Mouse (Mus musculus) Patski (cell line): Measurements from ENCODE around the gene Ubtd2. TPM values are rescaled to one million over a fixed set of nuclear protein-coding genes. Genes with fewer than 3 reads are reported as not detected.

Source experiments
- ATAC-seq: fragments of 100-300 bp; one replicate; pipeline ENCODE4 v1.8.0; 2021
- CTCF ChIA-PET: fragments of 350-600 bp; sonication (Branson Sonifier 250); formaldehyde crosslinking; loops from one replicate; lab custom pipeline; 2022; ENCODE audit warnings: inconsistent platforms; lab: Charles Lee
- POLR2A ChIA-PET: fragments of 350-600 bp; sonication (Branson Sonifier 250); formaldehyde crosslinking; loops from one replicate; lab custom pipeline; 2022; ENCODE audit warnings: antibody characterized with exemption, inconsistent platforms; lab: Charles Lee
- DNase-seq: peaks from one replicate; pipeline ENCODE4 v3.0.0-alpha.2; 2011; ENCODE audit warnings: low read depth, low spot score
- H3K27me3 ChIP-seq: fragments of 371-371 bp; one replicate; pipeline ENCODE4 v1.5.1; 2021
- CTCF ChIP-seq: fragments of 100-300 bp; IDR thresholded peaks from one replicate; pipeline ENCODE4 v1.5.1; 2021
- in situ Hi-C: fragments of 300-500 bp; cut with MboI; formaldehyde crosslinking; loops from 3 replicates; pipeline ENCODE4 v1.11.1; 2018; ENCODE audit warnings: low pct_unique_long_range_greater_than_20kb, mixed read lengths
- polyA plus RNA-seq: library from polyadenylated mRNA; unstranded; gene quantifications from one replicate; pipeline ENCODE4 v1.2.3, GENCODE M21; 2021

Gene Ubtd2
- polyA plus RNA-seq, 1 experiment from 2014 or later = 22.4 TPM

DNA sequence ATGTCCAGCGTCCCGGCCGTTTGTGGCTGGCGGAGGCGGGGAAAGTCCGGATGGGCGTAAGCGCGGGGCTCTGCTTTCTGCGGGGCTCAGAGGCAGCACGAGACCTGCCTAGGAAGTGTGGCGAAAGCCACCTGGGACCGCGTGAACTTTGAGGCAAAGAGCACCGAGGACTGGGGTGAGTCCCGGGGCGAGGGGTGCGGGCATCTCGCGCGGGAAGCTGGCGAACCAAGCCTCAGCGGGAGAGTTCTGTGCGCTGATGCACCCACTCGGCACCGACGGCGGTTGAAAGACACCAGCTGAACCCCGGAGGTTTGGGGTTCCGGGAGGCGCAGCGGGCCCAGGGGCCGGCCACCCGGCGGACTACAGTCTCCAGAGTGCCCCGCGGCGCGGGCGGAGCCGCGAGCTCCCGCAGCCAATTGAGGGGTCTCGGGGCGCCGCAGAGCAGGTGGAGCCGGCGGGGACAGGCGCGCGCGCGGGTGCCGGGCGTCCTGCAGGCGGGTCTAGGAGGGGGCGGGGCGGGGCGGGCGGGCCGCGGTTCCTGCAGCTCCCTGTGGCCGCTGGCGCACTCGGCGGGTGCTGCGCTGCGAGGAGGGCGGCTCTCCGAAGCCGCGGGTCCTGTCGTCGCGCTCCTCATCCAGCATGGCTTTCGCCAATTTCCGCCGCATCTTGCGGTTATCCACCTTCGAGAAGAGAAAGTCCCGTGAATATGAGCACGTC is 77.8 kb downstream of the Ubtd2 start, which contains the start of gene Stk10:
Gene Stk10, plus strand, starts transcription at position 541 of the 717 bp plus-strand sequence.
- DNase-seq (no peak), ATAC-seq (peak; percentile 91)
- H3K27me3 ChIP-seq = no peaks in the 10 kb centered on the region
- ChIA-PET POLR2A (interaction anchor here (0.7 to 2.1 kb wide), 4 partner anchors 9 to 119 kb away, joined by 3 to 10 read pairs (median 4); no protein-coding TSS in a partner anchor), CTCF (interaction anchor here (0.8 to 1.2 kb wide), 2 partner anchors 51 to 83 kb away, joined by 3 read pairs; no protein-coding TSS in a partner anchor)
- no peak for TF ChIP-seq CTCF
- in situ Hi-C loops = no loop called here

GRCm38 (mm10) chr11:32533482-32534261 is 78.5 kb downstream of the Ubtd2 start:
- CTCF ChIA-PET = interaction anchor here (1.0 to 1.3 kb wide), 3 partner anchors 50 to 83 kb away, joined by 3 read pairs; no protein-coding TSS in a partner anchor
- DNase-seq (no peak), ATAC-seq (peak; percentile 44)
- no peaks in the 10 kb centered on the region for H3K27me3 ChIP-seq
- in situ Hi-C loops = no loop called here
- POLR2A ChIA-PET = interaction anchor here (0.8 to 2.1 kb wide), 4 partner anchors 10 to 120 kb away, joined by 3 to 10 read pairs (median 3); no protein-coding TSS in a partner anchor
- TF ChIP-seq CTCF = no peak

GRCm38 (mm10) chr11:32534453-32535075 is 79.4 kb downstream of the Ubtd2 start:
- POLR2A ChIA-PET = interaction anchor here (1.0 to 2.1 kb wide), 2 partner anchors 17 to 37 kb away, joined by 3 to 10 read pairs; no protein-coding TSS in a partner anchor
- DNase-seq = no peak
- no peak for TF ChIP-seq CTCF
- no peaks in the 10 kb centered on the region for H3K27me3 ChIP-seq
- no peak for ATAC-seq
- CTCF ChIA-PET = interaction anchor here (1.0 to 1.3 kb wide), 3 partner anchors 53 to 84 kb away, joined by 3 read pairs; no protein-coding TSS in a partner anchor
- in situ Hi-C loops = loop anchor here (5.0 kb wide), 1 partner anchor 53 kb away; no protein-coding TSS in a partner anchor

- DNase-seq = no peak
- CTCF ChIA-PET = interaction anchor here (0.9 to 1.0 kb wide), 2 partner anchors 9 to 73 kb away, joined by 3 read pairs; no protein-coding TSS in a partner anchor
- no peak for TF ChIP-seq CTCF
- POLR2A ChIA-PET = no interaction called here
- H3K27me3 ChIP-seq = no peaks in the 10 kb centered on the region
- in situ Hi-C loops = loop anchor here (5.0 kb wide), 1 partner anchor 52 kb away; no protein-coding TSS in a partner anchor
- ATAC-seq = no peak
These were observed 80.5 kb downstream of the Ubtd2 start for GRCm38 (mm10) chr11:32535646-32536045.

DNA sequence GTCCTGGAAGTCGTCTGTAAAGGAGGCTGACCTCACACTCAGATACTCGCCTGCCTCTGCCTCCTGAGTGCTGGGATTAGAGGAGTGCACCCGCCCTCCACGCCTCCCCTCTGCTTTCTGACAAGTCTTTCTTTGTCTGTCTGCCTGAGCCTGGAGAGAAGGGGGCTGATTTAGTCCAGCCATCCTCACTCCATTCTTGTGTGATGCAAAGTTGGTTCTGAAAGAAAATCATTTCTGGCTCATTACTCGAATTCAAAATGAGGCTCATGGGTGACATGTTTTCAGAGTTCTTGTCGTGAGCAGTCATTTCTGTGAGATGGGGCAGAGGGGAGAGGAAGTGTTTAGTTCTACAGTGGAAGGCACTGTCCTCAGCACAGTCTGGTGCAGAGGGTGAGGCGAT is 81.8 kb downstream of the Ubtd2 start:
- DNase-seq (no peak), ATAC-seq (no peak)
- no peak for TF ChIP-seq CTCF
- CTCF ChIA-PET = no interaction called here
- H3K27me3 ChIP-seq = no peaks in the 10 kb centered on the region
- POLR2A ChIA-PET = no interaction called here
- in situ Hi-C loops = loop anchor here (5.0 kb wide), 1 partner anchor 50 kb away; no protein-coding TSS in a partner anchor

DNA sequence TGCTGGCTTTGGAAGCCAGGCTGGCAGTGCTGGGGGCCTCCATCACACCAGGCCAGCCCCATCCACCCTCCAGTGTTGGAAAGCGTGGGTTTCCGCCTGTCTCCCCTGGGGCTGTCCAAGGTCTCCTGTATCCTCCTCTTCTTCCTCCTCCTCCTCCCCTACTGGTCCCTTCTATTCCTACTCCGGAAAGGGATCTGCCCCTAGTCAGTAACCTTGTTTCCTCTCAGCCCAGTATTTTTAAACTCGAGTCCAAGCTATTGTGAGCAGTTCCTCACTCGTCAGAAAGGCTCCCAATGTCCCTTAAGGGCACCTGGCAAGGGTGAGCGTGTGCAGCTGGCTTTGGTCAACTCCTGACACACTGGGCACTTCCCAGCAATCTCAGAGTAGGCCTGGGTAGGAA is 83.3 kb downstream of the Ubtd2 start:
- ChIA-PET POLR2A (no interaction called here), CTCF (interaction anchor here (0.7 to 1.2 kb wide), 2 partner anchors 14 to 65 kb away, joined by 3 to 4 read pairs; no protein-coding TSS in a partner anchor)
- DNase-seq = no peak
- in situ Hi-C loops = loop anchor here (5.0 kb wide), 1 partner anchor 49 kb away; no protein-coding TSS in a partner anchor
- no peak for ATAC-seq
- no peak for TF ChIP-seq CTCF
- no peaks in the 10 kb centered on the region for H3K27me3 ChIP-seq

- DNase-seq (no peak), ATAC-seq (no peak)
- in situ Hi-C loops = loop anchor here (5.0 kb wide), 1 partner anchor 48 kb away; no protein-coding TSS in a partner anchor
- TF ChIP-seq CTCF = no peak
- H3K27me3 ChIP-seq = no peaks in the 10 kb centered on the region
- ChIA-PET POLR2A (no interaction called here), CTCF (interaction anchor here (1.2 kb wide), 1 partner anchor 13 kb away, joined by 4 read pairs; no protein-coding TSS in a partner anchor)
These were observed 83.7 kb downstream of the Ubtd2 start for GRCm38 (mm10) chr11:32538846-32539245.

DNA sequence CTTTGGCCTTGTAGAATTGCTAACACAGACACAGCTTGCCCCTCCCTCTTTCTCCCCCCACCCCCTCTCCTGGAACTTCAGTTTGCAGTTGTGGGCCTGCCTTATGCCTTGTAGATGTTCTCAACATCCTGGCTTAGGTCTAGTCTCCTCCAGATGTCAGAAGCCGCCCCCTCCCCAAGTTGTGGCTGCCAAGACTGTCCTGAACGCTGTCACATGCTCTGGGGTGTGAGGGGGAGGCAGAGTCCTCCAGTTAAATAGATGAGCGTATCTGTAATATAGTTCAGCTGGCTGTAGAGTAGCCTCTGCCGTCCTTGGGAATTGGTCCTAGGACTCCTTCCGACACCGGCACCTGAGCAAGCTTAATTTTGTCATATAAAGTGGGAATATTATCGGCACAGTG is 84.5 kb downstream of the Ubtd2 start:
- H3K27me3 ChIP-seq = no peaks in the 10 kb centered on the region
- no peak for DNase-seq
- ChIA-PET CTCF (no interaction called here), POLR2A (no interaction called here)
- no peak for TF ChIP-seq CTCF
- no peak for ATAC-seq
- in situ Hi-C loops = loop anchor here (5.0 kb wide), 1 partner anchor 48 kb away; no protein-coding TSS in a partner anchor

DNA sequence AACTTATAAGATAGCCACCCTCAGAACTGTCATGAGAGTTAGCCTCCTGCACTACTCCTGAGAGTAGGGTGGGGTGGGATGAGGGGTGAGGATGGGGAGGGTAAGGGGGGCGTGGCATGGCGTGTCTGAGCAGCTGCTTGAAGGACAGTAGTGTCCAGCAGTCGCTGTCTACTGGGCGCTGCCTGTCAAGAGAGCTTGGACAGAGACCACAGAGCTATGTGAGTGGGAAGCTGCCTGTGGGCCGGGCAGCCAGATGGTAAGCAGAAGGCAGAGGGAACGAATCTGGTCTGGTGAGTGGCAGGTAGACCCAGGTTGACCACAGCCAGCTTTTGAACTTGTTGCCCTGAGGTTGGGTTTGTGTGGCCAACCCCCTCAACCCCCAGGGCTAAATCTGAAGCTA is 85.3 kb downstream of the Ubtd2 start:
- no peak for TF ChIP-seq CTCF
- DNase-seq = no peak
- in situ Hi-C loops = no loop called here
- ATAC-seq = no peak
- POLR2A ChIA-PET = interaction anchor here (0.6 kb wide), 1 partner anchor 20 kb away, joined by 3 read pairs; no protein-coding TSS in a partner anchor
- no peaks in the 10 kb centered on the region for H3K27me3 ChIP-seq
- CTCF ChIA-PET = interaction anchor here (1.5 kb wide), 1 partner anchor 38 kb away, joined by 3 read pairs; no protein-coding TSS in a partner anchor
